Mouse (Mus musculus) layer of hippocampus, adult 2 months (tissue): ENCODE measurements at regions not wholly inside any gene's neighbourhood (a gene's known extent, or its start where the extent isn't known, plus 50 kb on each side); places are given as distances from the start of the nearest gene placed in this dataset.

Experiments used
- DNase-seq, 2 experiments: peaks; one replicate each; pipeline ENCODE4 v3.0.0; 2022; ENCODE audit warnings: low spot score in 2 of 2
- H3K27ac ChIP-seq: fragments of 200-600 bp; 2 replicates; pipeline ENCODE4 v1.8.1; 2022
- H3K4me3 ChIP-seq: fragments of 200-600 bp; 2 replicates; pipeline ENCODE4 v1.8.1; 2022; ENCODE audit warnings: mild to moderate bottlenecking
- CTCF ChIP-seq: fragments of 200-600 bp; conservative IDR thresholded peaks from 2 replicates; pipeline ENCODE4 v1.8.1; 2022; ENCODE audit warnings: antibody characterized with exemption, mild to moderate bottlenecking, moderate library complexity

GRCm38 (mm10) chr1:144308313-144308712 is 59.3 kb upstream of the Rgs1 start:
- TF ChIP-seq CTCF = no peak
- H3K27ac ChIP-seq = no peak overlapping the region

GRCm38 (mm10) chr1:144307854-144308285 is 58.8 kb upstream of the Rgs1 start:
- Histone ChIP-seq H3K27ac (no peak overlapping the region), H3K4me3 (no peak overlapping the region)
- DNase-seq = no peak
- TF ChIP-seq CTCF = no peak

More at GRCm38 (mm10) chr1:144308313-144308712, 59.3 kb upstream of the Rgs1 start:
- no peak overlapping the region for H3K4me3 ChIP-seq
- DNase-seq = no peak

DNA sequence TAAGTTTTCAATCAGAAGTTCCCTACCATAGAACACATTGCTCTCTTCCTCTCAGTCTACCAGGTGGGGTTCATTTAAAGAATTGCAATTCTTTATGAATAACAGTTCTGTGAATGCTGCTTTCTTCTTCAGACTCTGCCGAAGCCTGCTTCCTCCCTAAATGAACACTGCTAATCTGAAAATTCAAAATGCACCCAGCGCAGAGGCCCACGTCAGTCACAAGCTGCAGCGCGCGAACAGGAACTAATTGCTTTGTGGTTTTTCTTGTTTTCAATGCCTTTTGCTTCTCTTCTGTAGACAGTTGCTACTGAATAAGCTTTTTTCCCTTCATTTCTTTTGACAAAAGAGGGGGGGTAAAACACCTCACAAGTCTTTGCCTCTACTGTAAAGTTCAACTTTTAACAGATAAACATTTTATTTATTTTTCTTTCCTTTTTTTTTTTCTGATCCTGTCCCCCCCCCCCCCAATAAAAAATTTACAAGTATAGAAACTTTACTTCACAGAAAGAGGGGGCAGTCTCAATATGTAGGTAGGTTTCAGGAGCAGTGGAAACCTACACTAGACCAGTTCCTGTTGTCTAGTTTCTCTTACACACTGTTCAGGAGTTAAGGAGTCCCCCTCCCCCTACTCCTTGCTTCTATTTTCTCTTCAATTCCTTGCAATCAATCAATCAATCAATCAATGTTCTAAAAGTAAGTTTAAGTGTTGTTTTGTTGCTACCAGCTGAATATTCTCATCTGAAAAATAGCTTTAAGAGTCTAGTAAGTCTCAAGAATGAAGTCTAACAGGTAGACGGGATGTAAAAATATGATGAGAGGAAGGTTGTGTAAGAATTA is 58.2 kb upstream of the Rgs1 start:
- TF ChIP-seq CTCF = no peak
- Histone ChIP-seq H3K4me3 (no peak overlapping the region), H3K27ac (no peak overlapping the region)
- no peak for DNase-seq

DNA sequence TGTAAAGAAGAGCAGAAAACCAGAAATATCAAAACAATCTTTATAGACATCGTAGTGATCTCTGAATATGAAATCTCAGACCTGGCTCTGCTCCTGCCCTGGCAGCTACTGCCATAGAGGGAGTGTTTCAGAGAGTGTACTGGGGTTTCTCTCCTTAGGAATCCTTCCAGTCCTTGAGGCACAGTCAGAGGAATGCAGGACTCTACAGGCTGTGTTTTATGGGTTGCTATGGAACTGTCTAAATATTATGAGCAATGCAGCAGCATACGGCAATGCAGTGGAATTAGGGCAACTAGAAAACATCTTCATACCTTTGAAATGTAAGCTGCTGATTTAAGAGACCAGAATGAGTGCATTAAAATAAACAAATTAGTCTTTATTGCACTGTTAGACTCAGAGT is 57.2 kb upstream of the Rgs1 start:
- no peak for DNase-seq
- H3K4me3 ChIP-seq = no peak overlapping the region
- no peak for TF ChIP-seq CTCF
- no peak overlapping the region for H3K27ac ChIP-seq

DNA sequence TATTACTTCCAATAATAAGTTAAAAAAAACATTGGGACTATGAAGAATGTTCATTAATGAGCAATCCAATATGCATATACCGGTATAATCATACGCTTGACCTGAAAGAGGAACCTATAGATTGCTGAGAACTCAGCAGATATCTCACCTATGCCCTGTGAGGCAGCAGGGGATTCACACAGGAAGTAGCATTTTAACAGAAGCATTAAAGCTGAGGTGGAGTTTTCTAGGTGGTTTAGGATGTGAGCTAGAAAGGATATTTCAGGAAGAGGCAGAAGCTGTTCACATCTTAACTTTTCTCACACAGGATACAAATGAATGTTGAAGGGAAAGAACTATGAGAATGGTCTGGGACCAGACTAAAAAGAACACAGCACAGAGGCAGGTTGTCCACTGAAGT is 51.6 kb upstream of the Rgs1 start:
- H3K27ac ChIP-seq = no peak overlapping the region
- no peak for DNase-seq
- no peak overlapping the region for H3K4me3 ChIP-seq
- TF ChIP-seq CTCF = no peak
